Mouse (Mus musculus): ENCODE results near the gene Adamts20.
"Not testable (repeated sequence)": the region's sequence is repeated elsewhere in the genome, so short reads cannot be mapped to it uniquely, and the experiment has no call there.

Gene Adamts20

GRCm38 (mm10) chr15:94444437-94445136, 20.6 kb downstream of the Adamts20 start:
- intact Hi-C loops (cut with DNase I), result no loop called here

GRCm38 (mm10) chr15:94444043-94444436, 21.2 kb downstream of the Adamts20 start:
- intact Hi-C loops (cut with DNase I), result no loop called here

- intact Hi-C loops (cut with DNase I), result no loop called here
Measured at GRCm38 (mm10) chr15:94443025-94443424, 22.2 kb downstream of the Adamts20 start.

GRCm38 (mm10) chr15:94435532-94435931, 29.7 kb downstream of the Adamts20 start:
- intact Hi-C loops (cut with DNase I), result no loop called here

- intact Hi-C loops (cut with DNase I), result no loop called here
Measured at GRCm38 (mm10) chr15:94430681-94431405, 34.4 kb downstream of the Adamts20 start.

- intact Hi-C loops (cut with DNase I), result no loop called here
Measured at GRCm38 (mm10) chr15:94428726-94429125, 36.5 kb downstream of the Adamts20 start.

- intact Hi-C loops (cut with DNase I), result no loop called here
Measured at GRCm38 (mm10) chr15:94427482-94428214, 37.6 kb downstream of the Adamts20 start.

GRCm38 (mm10) chr15:94420526-94420925, 44.7 kb downstream of the Adamts20 start:
- intact Hi-C loops (cut with DNase I), result no loop called here

- intact Hi-C loops (cut with DNase I), result no loop called here
Measured at GRCm38 (mm10) chr15:94419167-94419566, 46.1 kb downstream of the Adamts20 start.

- intact Hi-C loops (cut with DNase I), result no loop called here
Measured at GRCm38 (mm10) chr15:94418427-94418826, 46.8 kb downstream of the Adamts20 start.

GRCm38 (mm10) chr15:94417216-94418155, 47.7 kb downstream of the Adamts20 start:
- intact Hi-C loops (cut with DNase I), result no loop called here

- intact Hi-C loops (cut with DNase I), result no loop called here
Measured at GRCm38 (mm10) chr15:94409832-94410231, 55.4 kb downstream of the Adamts20 start.

GRCm38 (mm10) chr15:94406364-94406763, 58.9 kb downstream of the Adamts20 start:
- intact Hi-C loops (cut with DNase I), result no loop called here

- intact Hi-C loops (cut with DNase I), result no loop called here
Measured at GRCm38 (mm10) chr15:94404071-94404545, 61.1 kb downstream of the Adamts20 start.

GRCm38 (mm10) chr15:94403461-94404070, 61.7 kb downstream of the Adamts20 start:
- intact Hi-C loops (cut with DNase I), result no loop called here

GRCm38 (mm10) chr15:94403018-94403417, 62.2 kb downstream of the Adamts20 start:
- intact Hi-C loops (cut with DNase I), result no loop called here

- intact Hi-C loops (cut with DNase I), result no loop called here
Measured at GRCm38 (mm10) chr15:94392737-94393136, 72.5 kb downstream of the Adamts20 start.

GRCm38 (mm10) chr15:94390127-94390526, 75.1 kb downstream of the Adamts20 start:
- intact Hi-C loops (cut with DNase I), result not testable (repeated sequence)

GRCm38 (mm10) chr15:94379425-94379824, 85.8 kb downstream of the Adamts20 start:
- intact Hi-C loops (cut with DNase I), result no loop called here

GRCm38 (mm10) chr15:94372548-94372947, 92.7 kb downstream of the Adamts20 start:
- intact Hi-C loops (cut with DNase I), result no loop called here

Data from adrenal gland (tissue).